Mouse (Mus musculus) heart, postnatal 0 days (tissue): ENCODE data around the gene D130052B06Rik.

Experiments
- CTCF ChIP-seq: IDR thresholded peaks from 2 replicates; pipeline ENCODE4 v1.5.1; 2016; ENCODE audit warnings: antibody characterized with exemption, control low read depth, low read depth
- EP300 ChIP-seq: IDR thresholded peaks from 2 replicates; pipeline ENCODE4 v1.6.1; 2016; ENCODE audit warnings: antibody characterized with exemption, low read depth

- TF ChIP-seq EP300 (no peak), CTCF (peak; percentile 17)
These were observed 28.7 kb upstream of the D130052B06Rik start for GRCm38 (mm10) chr11:33570413-33570812.
